Mouse (Mus musculus): Measurements from ENCODE around the gene Kcnk13.

DNA sequence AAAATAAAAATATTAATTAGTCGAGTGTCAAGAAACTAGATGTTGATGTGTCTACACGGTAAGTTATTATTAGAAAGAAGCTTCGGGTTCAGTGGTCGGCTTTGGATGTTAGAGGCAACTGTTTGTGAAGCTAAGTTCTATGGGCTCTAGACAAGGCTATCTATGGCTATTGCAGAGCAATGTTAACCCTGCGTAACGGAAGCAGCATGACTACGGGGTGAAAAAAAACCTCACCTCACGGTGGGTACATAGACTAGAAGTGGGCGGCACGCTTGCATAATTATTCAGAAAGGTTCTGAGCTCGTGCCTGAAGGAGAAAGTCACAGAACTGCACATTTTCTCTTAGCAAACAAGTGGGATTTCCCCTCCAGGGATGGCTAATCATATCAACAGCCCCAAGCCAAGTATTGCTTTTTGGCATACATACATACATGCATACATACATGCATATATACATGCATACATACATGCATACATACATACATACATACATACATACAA lies 28.1 kb downstream of the Kcnk13 start:
- no peak for TF ChIP-seq CTCF (IDR thresholded peaks at IDR 0.05; ENCODE audit: insufficient read depth, low read length)
- TF ChIP-seq POLR2A (IDR thresholded peaks at IDR 0.05; ENCODE audit: borderline replicate concordance, extremely low read depth, low read depth, low read length) = no peak
